Mouse (Mus musculus): ENCODE results near the gene Cd83. TPM values are rescaled to one million over a fixed set of nuclear protein-coding genes. Genes with fewer than 3 reads are reported as not detected.
A peak's percentile ranks its signal among the peaks of the same experiment; 100 is the strongest.

Gene Cd83
- 2.4 and 4.4 TPM in 2 replicates for total RNA-seq (2014; rRNA removed; ENCODE audit: low replicate concordance)
- polyA plus RNA-seq (2015; fragmentation: Nextera tagmentation; extraction: Ambion mirVana), result 2.3 and 2.5 TPM in 2 replicates

DNA sequence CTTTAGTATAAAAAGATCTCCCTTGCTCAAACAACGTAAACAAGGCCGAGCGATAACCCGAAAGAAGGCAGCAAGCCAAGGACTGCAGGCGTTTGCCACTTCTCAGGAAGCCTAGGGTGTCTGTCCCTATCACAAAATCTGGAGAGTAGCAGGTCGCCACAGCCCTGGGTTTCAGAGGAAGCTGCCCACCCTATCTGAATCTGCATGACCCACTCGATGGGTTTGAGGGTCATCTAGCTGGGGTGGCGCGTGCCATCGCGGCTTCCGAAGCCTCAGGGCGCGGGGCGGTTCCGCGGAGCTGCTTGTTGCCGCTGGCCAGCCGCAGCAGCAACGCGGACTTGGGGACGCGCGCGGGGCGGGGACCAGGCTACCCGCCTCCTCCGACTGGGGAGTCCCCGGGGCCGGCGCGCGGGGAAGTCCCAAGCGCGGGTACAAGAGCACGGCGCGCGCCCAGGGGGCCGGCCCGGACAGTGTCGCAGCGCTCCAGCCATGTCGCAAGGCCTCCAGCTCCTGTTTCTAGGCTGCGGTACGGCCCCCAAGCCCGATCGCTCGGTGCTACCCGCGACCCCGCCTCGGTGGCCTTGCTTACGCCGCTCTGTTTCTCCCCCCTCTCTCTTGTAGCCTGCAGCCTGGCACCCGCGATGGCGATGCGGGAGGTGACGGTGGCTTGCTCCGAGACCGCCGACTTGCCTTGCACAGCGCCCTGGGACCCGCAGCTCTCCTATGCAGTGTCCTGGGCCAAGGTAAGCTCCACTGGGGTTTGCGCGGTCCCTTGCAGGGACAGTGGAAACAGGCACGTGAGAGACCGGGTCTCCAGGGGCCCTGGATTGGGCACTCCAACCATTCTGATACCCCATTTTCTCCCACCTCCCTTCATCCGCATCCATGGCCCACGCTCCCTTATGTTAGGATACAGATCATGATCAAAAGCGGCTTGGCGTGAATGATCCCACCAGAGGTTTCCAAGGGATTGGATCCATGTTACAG, at the start of gene Cd83:
Gene Cd83, plus strand, starts transcription at position 51 of the 987 bp plus-strand sequence.
- WGBS, result 6% methylated on average over 66 of the region's 73 CpGs
- Histone ChIP-seq H3K36me3 (replicated peaks; ENCODE audit: control insufficient read depth, insufficient read depth, low read length) (no peaks in the 10 kb centered on the region), H3K9me3 (replicated peaks; ENCODE audit: control insufficient read depth, low read length) (no peaks in the 10 kb centered on the region), H3K9ac (replicated peaks; ENCODE audit: low read depth, low read length) (peak within 1 kb of the TSS; percentile 43), H3K27ac (ENCODE audit: low read depth) (no peak within 1 kb of the TSS), H3K4me2 (ENCODE audit: low read depth, low read length) (peak within 1 kb of the TSS; percentile 84), H3K27me3 (ENCODE audit: control insufficient read depth, insufficient read depth, low read length) (0 out of 2 replicates have a peak, but pooled peaks cover 6% of the 10 kb centered on the region), H3K4me1 (ENCODE audit: control insufficient read depth, insufficient read depth) (peaks cover 11% of the 10 kb centered on the region; the same call in 1 of the 2 replicates), H3K4me3 (ENCODE audit: low read depth, low read length) (peak within 1 kb of the TSS; percentile 52)
- DNase-seq (ENCODE audit: low spot score), result peak; percentile 60
- TF ChIP-seq CTCF (IDR thresholded peaks at IDR 0.05; ENCODE audit: low read depth) (no peak), EP300 (IDR thresholded peaks at IDR 0.05; ENCODE audit: low read depth) (no peak)
- ATAC-seq (ENCODE audit: insufficient read depth, low read depth), result peak; percentile 87

DNA sequence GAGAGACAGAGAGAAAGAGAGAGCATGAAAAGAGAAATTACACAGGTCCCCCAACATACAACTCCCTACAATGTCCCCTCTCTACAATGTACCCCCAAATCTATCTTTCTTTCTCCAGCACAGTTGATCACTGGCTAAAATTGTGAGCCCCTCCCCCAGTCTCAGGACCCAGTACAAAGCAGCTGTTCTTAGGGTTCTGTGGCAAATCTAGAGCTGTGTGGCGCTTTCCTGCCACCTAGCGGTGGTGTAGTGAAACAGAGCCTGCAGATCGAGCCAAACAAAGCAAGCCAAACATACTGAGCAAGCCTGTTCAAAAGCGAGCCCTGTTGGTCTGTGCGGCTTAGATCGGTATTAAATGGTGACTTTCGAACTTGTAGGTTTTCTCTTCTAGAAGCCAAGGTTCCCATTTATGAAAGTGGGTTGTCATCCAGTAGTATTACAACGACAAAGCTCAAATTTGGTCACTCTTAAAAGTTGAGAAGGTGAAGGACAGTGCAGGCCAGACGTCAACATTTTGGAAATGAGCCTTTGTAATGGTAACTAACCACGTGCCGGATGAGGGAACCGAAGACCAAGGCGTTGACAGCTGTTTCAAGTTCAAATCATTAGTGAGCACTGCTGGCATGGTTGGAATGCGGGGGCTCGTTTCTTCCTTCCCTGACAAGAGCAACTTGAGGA, 44.8 kb upstream of the Cd83 start:
- 18% methylated on average over 15 of the region's 15 CpGs for WGBS
- Histone ChIP-seq H3K27ac (ENCODE audit: low read depth) (no peak overlapping the region), H3K4me1 (ENCODE audit: control insufficient read depth, insufficient read depth) (peaks cover 3% of the 10 kb centered on the region; the same call in 1 of the 2 replicates), H3K4me2 (ENCODE audit: low read depth, low read length) (no peak overlapping the region), H3K27me3 (ENCODE audit: control insufficient read depth, insufficient read depth, low read length) (no peaks in the 10 kb centered on the region), H3K4me3 (ENCODE audit: low read depth, low read length) (no peak overlapping the region), H3K9me3 (replicated peaks; ENCODE audit: control insufficient read depth, low read length) (no peaks in the 10 kb centered on the region), H3K9ac (replicated peaks; ENCODE audit: low read depth, low read length) (no peak overlapping the region), H3K36me3 (replicated peaks; ENCODE audit: control insufficient read depth, insufficient read depth, low read length) (no peaks in the 10 kb centered on the region)
- DNase-seq (ENCODE audit: low spot score) (peak; percentile 84), ATAC-seq (ENCODE audit: insufficient read depth, low read depth) (peak; percentile 78)
- TF ChIP-seq CTCF (IDR thresholded peaks at IDR 0.05; ENCODE audit: low read depth) (peak; percentile 97), EP300 (IDR thresholded peaks at IDR 0.05; ENCODE audit: low read depth) (no peak)

DNA sequence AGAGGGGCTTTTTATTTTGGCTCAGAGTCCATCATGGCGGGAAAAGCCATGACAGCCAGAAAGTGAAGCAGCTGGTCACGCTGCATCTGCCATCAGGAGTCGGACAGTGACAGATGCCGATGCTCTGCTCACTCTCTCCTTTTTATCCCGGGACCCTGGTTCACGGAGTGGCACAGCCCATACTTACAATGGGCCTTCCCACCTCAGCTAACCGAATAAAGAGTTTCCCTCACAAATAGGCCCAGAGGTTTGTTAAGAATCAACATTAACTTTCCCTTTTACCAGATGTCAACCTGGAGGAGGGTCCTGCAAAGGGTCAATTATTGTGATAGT, 44.3 kb upstream of the Cd83 start:
- WGBS, result 62% methylated on average over 7 of the region's 7 CpGs
- no peak for ATAC-seq (ENCODE audit: insufficient read depth, low read depth)

DNA sequence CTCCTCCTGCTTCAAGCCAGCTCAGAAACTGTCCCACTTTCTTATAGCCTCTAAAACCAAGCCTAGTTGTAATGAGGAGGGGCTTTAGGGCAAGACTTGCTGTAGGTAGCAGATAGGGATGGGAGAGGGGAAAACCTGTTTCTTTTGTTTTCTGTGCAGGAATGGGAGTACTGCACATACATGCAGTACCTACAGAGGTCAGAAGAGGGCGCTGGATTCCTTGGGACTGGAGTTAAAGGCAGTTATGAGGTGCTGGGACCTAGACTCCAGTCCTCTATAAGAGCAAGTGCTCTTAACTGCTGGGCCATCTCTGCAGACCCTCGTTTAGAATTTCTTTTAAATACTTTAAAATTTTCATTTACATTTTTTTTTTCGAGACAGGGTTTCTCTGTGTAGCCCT, 41.9 kb upstream of the Cd83 start:
- WGBS, result 59% methylated on average over 3 of the region's 3 CpGs
- no peaks in the 10 kb centered on the region for H3K9me3 ChIP-seq (replicated peaks; ENCODE audit: control insufficient read depth, low read length)
- no peak overlapping the region for H3K4me2 ChIP-seq (ENCODE audit: low read depth, low read length)
- no peak for ATAC-seq (ENCODE audit: insufficient read depth, low read depth)
- TF ChIP-seq EP300 (IDR thresholded peaks at IDR 0.05; ENCODE audit: low read depth) (no peak), CTCF (IDR thresholded peaks at IDR 0.05; ENCODE audit: low read depth) (0 out of 2 replicates have a peak, but pooled peaks have one; percentile 2)
- no peak overlapping the region for H3K27ac ChIP-seq (ENCODE audit: low read depth)
- H3K9ac ChIP-seq (replicated peaks; ENCODE audit: low read depth, low read length), result no peak overlapping the region
- H3K4me1 ChIP-seq (ENCODE audit: control insufficient read depth, insufficient read depth), result no peaks in the 10 kb centered on the region
- no peaks in the 10 kb centered on the region for H3K27me3 ChIP-seq (ENCODE audit: control insufficient read depth, insufficient read depth, low read length)
- no peak for DNase-seq (ENCODE audit: low spot score)
- no peaks in the 10 kb centered on the region for H3K36me3 ChIP-seq (replicated peaks; ENCODE audit: control insufficient read depth, insufficient read depth, low read length)
- H3K4me3 ChIP-seq (ENCODE audit: low read depth, low read length), result no peak overlapping the region

More for the DNA sequence above, 44.3 kb upstream of the Cd83 start:
- peaks cover 2% of the 10 kb centered on the region; the same call in 1 of the 2 replicates for H3K4me1 ChIP-seq (ENCODE audit: control insufficient read depth, insufficient read depth)
- H3K4me3 ChIP-seq (ENCODE audit: low read depth, low read length), result no peak overlapping the region
- no peaks in the 10 kb centered on the region for H3K9me3 ChIP-seq (replicated peaks; ENCODE audit: control insufficient read depth, low read length)
- H3K27ac ChIP-seq (ENCODE audit: low read depth), result no peak overlapping the region
- no peak for TF ChIP-seq EP300 (IDR thresholded peaks at IDR 0.05; ENCODE audit: low read depth)
- no peak for TF ChIP-seq CTCF (IDR thresholded peaks at IDR 0.05; ENCODE audit: low read depth)
- no peak for DNase-seq (ENCODE audit: low spot score)
- H3K36me3 ChIP-seq (replicated peaks; ENCODE audit: control insufficient read depth, insufficient read depth, low read length), result no peaks in the 10 kb centered on the region
- H3K9ac ChIP-seq (replicated peaks; ENCODE audit: low read depth, low read length), result no peak overlapping the region
- no peak overlapping the region for H3K4me2 ChIP-seq (ENCODE audit: low read depth, low read length)
- H3K27me3 ChIP-seq (ENCODE audit: control insufficient read depth, insufficient read depth, low read length), result no peaks in the 10 kb centered on the region

DNA sequence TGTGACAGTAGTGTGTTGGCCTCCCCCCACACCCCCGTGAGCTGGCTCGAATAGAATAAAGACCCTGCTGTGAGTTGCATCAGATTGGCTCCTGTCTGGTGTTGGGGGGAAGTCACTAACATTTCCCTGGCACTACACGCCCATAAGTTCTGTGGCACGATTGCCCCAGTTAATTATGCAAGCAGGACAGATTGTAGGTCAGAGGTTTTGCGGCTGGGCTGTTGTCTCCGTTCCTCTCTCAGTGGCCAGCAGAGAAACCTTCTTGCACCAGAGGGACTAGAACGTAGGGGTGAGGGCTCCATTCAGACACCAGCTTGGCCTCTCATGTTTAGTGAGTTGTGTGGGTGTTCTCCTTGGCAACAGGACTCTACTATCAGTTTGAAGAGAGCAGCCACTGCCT, 40.3 kb upstream of the Cd83 start:
- TF ChIP-seq EP300 (IDR thresholded peaks at IDR 0.05; ENCODE audit: low read depth), result no peak
- TF ChIP-seq CTCF (IDR thresholded peaks at IDR 0.05; ENCODE audit: low read depth), result no peak
- Histone ChIP-seq H3K4me1 (ENCODE audit: control insufficient read depth, insufficient read depth) (no peaks in the 10 kb centered on the region), H3K36me3 (replicated peaks; ENCODE audit: control insufficient read depth, insufficient read depth, low read length) (no peaks in the 10 kb centered on the region), H3K9me3 (replicated peaks; ENCODE audit: control insufficient read depth, low read length) (no peaks in the 10 kb centered on the region), H3K4me2 (ENCODE audit: low read depth, low read length) (no peak overlapping the region), H3K27ac (ENCODE audit: low read depth) (no peak overlapping the region), H3K9ac (replicated peaks; ENCODE audit: low read depth, low read length) (no peak overlapping the region), H3K4me3 (ENCODE audit: low read depth, low read length) (no peak overlapping the region), H3K27me3 (ENCODE audit: control insufficient read depth, insufficient read depth, low read length) (no peaks in the 10 kb centered on the region)
- WGBS, result 76% methylated on average over 7 of the region's 7 CpGs
- DNase-seq (ENCODE audit: low spot score) (no peak), ATAC-seq (ENCODE audit: insufficient read depth, low read depth) (no peak)

Data from heart, postnatal 0 days (tissue).